Mouse (Mus musculus): ENCODE data around the gene Cx3cl1.

The Cx3cl1 gene

DNA sequence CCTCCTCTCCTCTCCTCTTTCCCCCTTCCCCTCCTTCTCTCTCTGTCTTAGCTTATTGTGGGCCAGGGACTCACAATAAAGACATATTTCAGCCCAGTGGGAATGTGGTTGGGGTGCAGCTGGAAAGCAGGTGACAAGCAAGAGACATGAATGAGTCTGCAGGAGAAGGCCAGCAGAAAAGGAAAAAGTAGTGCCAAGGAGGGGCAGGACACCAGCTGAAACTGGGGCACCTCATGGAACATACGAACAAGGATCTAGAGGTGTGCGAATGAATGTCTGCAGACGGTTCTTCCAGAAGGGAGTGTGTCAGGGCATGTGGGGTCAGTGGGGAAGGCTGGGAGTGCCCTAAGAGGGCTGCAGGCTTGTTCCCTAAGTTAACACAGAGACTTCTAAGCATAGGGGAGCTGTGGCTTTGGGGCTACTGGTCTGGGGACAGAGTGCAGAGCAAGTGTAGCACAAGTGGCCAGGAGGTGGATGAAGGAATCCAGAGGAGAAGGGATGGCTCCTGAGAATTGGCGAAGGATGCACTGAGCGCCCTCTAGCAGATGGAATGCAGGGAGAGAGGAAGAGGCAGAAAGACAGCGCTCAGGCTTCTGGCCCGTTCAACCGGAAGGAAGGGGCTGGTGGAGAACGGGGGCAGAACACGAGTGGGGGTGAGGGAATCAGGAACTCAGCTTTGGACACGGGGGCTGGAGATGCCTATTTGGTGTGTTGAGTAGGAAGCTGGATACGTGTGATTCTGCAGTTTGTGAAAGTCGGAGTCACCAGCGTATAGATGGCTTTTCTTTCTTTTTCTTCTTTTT lies 29.7 kb downstream of the Cx3cl1 start:
- no peak for DNase-seq (ENCODE audit: low spot score in 2 of 2)

- DNase-seq (ENCODE audit: low spot score in 2 of 2): no peak
Measured at GRCm38 (mm10) chr8:94802375-94802774, 30.6 kb downstream of the Cx3cl1 start.

GRCm38 (mm10) chr8:94803551-94803950 lies 31.7 kb downstream of the Cx3cl1 start:
- DNase-seq (ENCODE audit: low spot score in 2 of 2): no peak

DNA sequence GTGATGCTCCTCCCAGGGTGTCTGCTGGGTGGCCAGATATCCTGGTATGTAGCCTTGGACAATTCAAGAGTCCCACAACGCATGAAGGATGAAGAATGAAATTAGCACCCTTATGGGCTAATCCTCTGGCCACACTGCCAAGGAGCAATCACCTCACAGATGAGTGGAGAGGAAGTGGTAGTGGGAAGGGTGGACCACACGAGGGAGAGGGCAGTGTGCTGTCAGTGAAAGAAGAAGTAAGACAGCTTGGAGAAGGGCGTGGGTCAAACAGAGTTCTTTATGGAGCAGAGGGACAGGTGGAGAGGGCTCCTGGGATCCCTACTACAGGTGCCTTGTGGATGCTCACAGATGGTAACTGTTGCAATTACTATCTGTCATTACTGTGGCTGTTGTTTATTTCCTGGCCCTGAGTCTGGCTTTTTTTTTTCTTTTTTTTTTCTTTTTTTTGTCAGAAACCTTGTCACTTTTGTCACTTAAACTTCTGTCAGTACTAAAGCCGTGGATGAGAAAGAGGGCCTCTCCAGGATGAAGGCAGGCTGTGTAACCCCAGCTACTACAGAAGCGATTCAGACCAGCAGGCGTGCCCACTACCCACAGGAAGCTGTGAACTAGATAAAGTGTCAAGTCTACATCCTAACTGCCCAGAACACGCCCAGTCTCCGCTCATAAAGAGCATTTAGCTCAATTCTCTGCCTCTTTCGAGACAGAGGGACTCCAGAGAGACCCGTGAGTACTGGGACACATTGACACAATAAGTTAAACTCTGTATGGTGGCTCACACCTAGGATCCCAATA lies 32.9 kb downstream of the Cx3cl1 start:
- DNase-seq (ENCODE audit: low spot score in 2 of 2): no peak

GRCm38 (mm10) chr8:94805811-94806210 lies 34.0 kb downstream of the Cx3cl1 start:
- DNase-seq (ENCODE audit: low spot score in 2 of 2): no peak

DNA sequence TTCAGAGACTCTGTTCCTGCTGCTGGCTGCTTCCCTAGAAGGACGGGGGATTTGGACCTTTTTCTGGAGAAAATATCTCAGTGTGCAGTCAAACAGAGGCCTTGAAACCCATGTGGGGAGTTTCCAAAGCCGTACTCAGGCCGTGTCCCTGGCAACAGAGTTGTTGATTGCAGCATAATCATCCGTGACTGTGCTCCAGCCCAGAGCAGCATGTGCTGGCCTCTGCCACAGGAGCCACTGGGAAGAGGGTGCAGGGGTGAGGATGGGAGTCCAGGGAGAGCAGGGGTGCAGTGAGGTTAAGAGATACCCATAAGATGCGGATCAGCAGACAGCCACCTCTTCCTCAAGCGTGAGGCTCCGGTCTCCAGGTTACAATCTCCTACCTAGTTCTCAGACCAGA lies 35.7 kb downstream of the Cx3cl1 start:
- no peak for DNase-seq (ENCODE audit: low spot score in 2 of 2)

DNA sequence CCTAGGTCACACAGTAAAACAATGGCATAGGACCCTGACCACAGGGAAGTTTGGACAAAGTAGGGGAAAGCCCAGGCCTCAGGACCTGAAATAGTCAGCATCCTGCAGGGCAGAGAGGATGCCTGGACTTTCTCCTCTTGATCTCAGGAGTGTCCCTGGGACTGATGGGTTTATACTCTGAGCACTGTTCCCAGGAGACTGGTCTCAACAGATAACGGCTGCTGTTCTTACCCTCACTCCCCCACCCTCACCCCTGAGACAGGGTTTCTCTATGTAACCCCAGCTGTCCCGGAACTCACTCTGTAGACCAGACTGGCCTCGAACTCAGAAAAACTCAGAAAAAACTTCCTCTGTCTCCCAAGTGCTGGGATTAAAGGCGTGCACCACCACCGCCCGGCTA lies 36.6 kb downstream of the Cx3cl1 start:
- DNase-seq (ENCODE audit: low spot score in 2 of 2): no peak

DNA sequence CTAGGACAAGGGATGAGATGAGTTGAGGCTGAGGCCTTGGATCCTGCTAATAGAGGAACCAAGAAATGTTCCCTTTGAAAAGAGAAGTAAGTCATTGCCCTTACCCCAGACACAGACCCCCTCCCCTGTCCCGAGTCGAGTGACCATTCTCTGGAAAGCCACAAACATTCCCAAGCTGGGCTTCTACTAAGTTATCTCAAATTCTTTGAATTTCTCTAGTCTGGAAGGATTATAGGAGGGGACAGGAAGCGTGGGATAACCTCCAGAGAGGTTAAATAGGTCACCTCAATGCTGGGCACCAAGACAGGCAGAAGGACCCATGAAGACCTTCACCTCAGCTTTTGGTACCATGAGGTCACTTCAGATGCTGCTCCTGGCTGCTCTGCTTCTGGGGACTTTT lies 38.3 kb downstream of the Cx3cl1 start, which contains the start of gene Ccl17:
Gene Ccl17, plus strand, starts transcription at position 301 of the 400 bp plus-strand sequence.
- no peak for DNase-seq (ENCODE audit: low spot score in 2 of 2)

- no peak for DNase-seq (ENCODE audit: low spot score in 2 of 2)
Measured at GRCm38 (mm10) chr8:94810855-94811254, 39.0 kb downstream of the Cx3cl1 start.

DNA sequence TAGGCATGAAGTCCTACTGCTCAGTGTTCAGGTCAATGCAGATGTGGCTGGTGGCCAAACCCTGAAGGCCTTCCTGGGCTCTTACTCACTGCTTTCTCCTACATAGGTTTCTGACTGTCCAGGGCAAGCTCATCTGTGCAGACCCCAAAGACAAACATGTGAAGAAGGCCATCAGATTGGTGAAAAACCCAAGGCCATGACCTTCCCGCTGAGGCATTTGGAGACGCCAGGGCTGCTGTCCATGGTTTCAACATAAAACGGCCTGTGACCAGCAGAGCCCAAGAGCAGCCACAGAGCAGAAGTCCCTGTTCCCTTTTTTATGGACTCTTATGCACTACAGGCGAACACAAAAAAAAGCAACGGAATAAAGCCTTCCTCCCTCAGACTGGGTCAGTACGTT lies 39.8 kb downstream of the Cx3cl1 start:
- no peak for DNase-seq (ENCODE audit: low spot score in 2 of 2)

- peak; percentile 83 to 87 for DNase-seq (ENCODE audit: low spot score in 2 of 2)
Measured at GRCm38 (mm10) chr8:94812645-94813098, 40.9 kb downstream of the Cx3cl1 start.

GRCm38 (mm10) chr8:94814556-94814955 lies 42.7 kb downstream of the Cx3cl1 start:
- DNase-seq (ENCODE audit: low spot score in 2 of 2): peak in 1 of 2 experiments; percentile 26

DNA sequence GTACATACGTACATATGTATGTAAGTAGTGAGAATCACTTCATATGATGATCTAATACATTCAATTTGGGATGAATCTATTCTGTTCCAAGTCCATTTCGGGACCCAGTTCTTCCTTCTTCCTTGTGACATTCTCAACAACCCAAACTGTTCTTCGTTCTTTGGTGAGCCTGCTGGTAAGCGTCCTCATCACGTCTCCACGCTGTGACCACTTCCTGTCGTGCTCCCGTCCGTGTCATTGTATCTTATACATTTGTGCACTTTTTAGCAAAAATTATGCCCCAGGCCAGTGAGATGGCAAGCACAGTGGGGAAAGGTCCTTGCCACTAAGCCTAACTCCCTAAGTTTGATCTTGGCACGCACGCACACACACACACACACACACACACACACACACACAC lies 46.1 kb downstream of the Cx3cl1 start:
- DNase-seq (ENCODE audit: low spot score in 2 of 2): no peak

- DNase-seq (ENCODE audit: low spot score in 2 of 2): no peak
Measured at GRCm38 (mm10) chr8:94819671-94820179, 47.9 kb downstream of the Cx3cl1 start.

GRCm38 (mm10) chr8:94820553-94820952 lies 48.7 kb downstream of the Cx3cl1 start:
- no peak for DNase-seq (ENCODE audit: low spot score in 2 of 2)

- no peak for DNase-seq (ENCODE audit: low spot score in 2 of 2)
Measured at GRCm38 (mm10) chr8:94821381-94821780, 49.6 kb downstream of the Cx3cl1 start.

DNA sequence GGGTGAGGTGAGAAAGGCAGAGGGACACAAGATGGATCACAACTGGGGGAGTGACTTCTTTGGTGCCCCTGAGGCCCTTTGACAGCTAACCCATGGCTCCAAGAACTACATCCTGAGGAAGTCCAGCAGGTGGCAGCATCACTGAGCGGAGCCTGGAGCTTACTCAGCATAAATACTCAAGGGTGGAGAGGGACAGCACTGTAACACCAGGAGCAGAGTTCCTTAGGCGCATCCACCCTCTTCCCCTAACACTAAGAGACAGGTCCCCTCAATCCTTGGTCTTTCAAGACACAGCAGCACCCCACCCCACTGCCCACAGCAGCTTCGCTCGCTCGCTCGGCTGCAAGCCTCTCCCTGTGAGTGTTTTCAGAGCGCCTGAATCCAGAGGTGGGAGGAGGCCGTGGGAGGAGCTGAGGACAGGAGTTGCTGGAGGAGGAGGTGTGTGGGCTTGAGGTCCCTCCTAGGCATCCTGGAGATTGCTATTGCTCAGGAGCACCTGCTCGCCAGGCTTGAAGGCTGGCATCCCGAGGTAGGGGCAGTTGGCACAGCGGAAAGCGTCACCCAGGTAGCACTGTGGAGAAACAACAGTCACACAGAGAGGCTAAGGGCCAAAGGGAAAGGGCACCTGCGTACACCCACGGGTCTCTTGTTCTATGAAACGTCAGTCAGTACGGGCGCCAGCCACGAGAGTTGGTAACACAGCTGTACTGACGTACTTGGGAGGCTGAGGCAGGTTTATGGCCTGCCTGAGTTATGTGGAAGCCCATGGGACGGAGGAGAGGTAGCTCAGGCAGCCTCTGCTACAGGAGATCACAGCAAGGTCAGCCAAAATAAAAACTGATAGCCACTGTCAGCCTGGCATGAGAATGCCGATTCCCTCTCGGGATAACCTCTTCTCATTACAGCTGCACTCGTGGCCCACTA lies 51.1 kb downstream of the Cx3cl1 start:
- peak in 1 of 2 experiments; percentile 46 for DNase-seq (ENCODE audit: low spot score in 2 of 2)

- DNase-seq (ENCODE audit: low spot score in 2 of 2): no peak
Measured at GRCm38 (mm10) chr8:94825170-94825569, 53.4 kb downstream of the Cx3cl1 start.

- no peak for DNase-seq (ENCODE audit: low spot score in 2 of 2)
Measured at GRCm38 (mm10) chr8:94826210-94826609, 54.4 kb downstream of the Cx3cl1 start.

GRCm38 (mm10) chr8:94828284-94828683 lies 56.5 kb downstream of the Cx3cl1 start:
- no peak for DNase-seq (ENCODE audit: low spot score in 2 of 2)
